Mouse (Mus musculus) frontal cortex, postnatal 10 days (tissue): ENCODE measurements around the gene Maff.

Experiments used
- DNase-seq, 2 experiments: peaks; one replicate each; pipeline ENCODE4 v3.0.0; 2022; ENCODE audit warnings: low spot score in 2 of 2, mixed read lengths in 1 of 2

Gene Maff

GRCm38 (mm10) chr15:79329979-79330363, 16.4 kb upstream of the Maff start:
- DNase-seq, result no peak

DNA sequence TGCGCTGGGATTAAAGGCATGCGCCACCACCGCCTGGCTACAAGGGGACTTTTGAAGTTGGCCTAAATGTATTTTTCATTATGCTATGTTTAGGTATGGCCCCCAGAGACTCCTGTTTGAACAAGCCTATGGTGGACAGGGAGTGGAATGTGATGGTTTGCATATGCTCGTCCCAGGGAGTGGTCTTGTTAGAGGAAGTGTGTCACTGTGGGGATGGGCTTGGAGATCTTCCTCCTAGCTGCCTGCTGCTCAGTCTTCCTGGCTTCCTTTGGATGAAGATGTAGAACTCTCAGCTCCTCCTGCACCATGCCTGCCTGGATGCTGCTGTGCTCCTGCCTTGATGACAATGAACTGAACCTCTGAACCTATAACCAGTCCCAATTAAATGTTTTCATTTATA, 15.9 kb upstream of the Maff start:
- no peak for DNase-seq

- no peak for DNase-seq
Measured at GRCm38 (mm10) chr15:79333409-79333808, 13.0 kb upstream of the Maff start.

DNA sequence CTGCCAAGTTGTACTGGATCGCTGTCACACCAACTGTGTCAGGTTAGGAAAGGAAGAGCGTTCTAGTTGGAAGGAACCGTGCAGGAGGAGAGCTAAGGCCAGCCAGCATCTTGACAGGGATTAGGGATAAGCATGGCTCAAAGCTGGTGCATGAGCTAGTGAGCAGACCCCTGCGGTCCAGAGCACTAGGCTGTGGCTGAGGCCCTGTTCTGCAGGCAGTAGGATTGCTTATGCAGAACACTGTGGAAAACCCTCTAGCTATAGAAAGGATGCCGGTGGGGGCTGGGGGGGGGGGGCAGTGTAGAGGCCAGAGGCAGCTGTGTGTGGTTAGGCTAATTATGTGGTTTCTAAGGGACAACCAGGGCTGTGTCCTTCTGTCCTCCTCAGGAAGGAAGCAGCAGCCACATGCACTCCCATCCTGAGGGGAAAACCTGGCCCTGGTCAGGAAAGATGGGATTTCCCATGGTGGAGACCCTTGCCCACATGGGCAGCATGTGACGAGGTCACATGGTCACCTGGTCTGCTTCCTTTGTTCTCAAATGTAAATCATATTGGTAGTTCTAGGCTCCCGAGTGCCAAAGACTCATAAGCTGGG, 11.3 kb upstream of the Maff start:
- no peak for DNase-seq

DNA sequence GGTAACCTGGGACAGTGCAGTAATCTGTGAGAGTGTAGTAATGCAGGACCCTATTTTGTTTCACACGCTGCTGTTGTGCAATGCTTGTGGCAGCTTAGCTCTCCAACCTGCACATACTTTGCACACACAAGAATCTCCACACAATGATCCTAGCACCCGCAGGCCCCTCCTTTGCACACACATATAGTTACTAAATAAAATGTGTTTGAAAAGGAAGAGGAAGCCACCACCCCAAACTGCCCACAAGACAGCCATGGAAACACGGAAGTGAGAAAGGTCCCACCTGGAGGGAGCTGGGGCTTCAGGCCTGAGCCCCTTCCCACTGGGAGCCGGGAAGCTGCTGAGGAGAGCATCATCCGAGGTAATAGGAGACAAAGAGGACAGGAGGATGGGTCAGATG, 7.4 kb upstream of the Maff start:
- DNase-seq, result no peak

DNA sequence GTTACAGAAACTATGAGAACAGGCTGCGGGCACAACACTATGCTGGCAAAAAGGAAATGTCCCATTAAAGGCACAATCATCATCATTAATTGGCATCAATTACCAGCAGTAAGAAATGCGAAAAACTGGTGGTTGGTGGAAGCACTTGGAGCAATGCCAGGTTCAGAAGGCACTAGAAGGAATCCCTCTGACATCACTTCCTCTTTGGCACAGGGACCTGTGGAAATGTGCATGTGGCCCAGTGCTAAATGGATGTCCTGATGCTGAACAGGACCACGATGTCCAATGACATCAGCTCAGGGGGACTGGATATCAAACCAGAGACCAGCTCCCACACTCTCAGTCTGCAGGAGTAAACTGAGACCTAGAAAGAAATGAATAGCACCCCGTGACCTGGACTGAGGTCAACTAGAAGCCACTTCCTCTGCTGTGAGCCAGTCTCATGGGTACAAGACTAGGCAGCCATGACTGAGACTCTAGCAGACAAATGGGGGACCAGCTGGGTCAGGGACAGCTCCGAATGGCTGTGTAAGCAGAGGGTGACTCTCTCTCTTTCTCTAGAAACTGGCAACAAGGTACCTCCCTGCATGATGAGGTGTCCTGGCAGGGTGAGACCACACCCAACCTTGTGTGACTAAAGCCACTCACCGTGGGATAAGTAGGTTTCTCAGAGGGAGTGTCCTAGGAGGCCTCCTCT, 3.6 kb upstream of the Maff start:
- no peak for DNase-seq

- no peak for DNase-seq
Measured at GRCm38 (mm10) chr15:79344627-79345026, 1.8 kb upstream of the Maff start.

- DNase-seq, result peak; percentile 85 to 90
Measured at GRCm38 (mm10) chr15:79347165-79347844, 884 bp downstream of the Maff start.

DNA sequence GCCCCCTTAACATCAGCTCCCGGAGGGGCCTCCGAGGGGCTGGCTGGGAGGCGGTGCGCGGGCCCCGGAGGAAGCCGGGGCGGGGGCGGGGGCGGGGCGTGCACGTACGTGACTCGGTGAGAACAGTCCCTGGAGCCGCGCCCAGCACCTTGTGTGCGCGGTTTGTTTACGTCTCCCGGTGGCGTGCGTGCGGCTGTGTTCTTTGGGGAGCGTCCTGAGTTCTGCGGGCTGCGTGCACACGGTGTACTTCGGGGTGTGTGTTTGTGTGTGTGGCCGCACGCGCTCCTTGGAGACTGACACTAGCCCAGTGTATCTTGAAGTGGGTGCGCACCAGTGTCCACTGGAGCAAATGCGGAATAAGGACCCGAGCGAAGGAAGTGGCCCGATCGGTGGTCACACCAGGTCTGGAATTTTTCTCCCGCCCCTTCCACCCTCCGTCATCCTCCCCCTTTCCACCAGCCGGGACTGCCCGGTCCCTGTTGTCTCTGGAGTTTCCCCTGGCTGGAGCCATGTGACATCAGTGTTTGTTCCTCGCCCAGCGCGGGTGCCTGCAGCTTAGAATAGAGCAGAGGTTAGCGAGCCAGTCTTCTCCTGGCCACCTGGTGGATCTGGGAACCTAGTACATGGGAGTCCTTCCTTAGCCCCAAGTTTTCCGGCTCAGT, 1.6 kb downstream of the Maff start:
- DNase-seq, result peak in 1 of 2 experiments; percentile 31

DNA sequence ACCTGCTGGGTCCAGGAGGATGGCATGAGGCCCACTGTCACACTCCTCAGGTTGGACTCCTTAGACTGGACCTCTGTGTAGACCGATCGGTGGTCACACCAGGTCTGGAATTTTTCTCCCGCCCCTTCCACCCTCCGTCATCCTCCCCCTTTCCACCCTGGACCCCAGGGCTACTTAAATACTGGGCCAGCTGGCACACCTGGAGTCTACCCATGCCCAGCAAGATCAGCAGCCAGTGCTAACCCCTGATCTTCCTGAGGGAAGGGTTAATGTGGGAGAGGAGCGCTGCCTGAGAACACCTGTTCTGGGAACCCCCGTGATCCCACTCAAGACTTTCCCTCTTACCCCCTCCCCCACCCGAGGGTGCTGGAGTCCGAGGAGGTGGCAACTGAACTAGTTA, 2.2 kb downstream of the Maff start:
- DNase-seq, result peak in 1 of 2 experiments; percentile 11

GRCm38 (mm10) chr15:79350866-79351265, 4.4 kb downstream of the Maff start:
- DNase-seq, result no peak

GRCm38 (mm10) chr15:79351331-79351767, 4.9 kb downstream of the Maff start:
- DNase-seq, result no peak

- DNase-seq, result no peak
Measured at GRCm38 (mm10) chr15:79352479-79352878, 6.1 kb downstream of the Maff start.

DNA sequence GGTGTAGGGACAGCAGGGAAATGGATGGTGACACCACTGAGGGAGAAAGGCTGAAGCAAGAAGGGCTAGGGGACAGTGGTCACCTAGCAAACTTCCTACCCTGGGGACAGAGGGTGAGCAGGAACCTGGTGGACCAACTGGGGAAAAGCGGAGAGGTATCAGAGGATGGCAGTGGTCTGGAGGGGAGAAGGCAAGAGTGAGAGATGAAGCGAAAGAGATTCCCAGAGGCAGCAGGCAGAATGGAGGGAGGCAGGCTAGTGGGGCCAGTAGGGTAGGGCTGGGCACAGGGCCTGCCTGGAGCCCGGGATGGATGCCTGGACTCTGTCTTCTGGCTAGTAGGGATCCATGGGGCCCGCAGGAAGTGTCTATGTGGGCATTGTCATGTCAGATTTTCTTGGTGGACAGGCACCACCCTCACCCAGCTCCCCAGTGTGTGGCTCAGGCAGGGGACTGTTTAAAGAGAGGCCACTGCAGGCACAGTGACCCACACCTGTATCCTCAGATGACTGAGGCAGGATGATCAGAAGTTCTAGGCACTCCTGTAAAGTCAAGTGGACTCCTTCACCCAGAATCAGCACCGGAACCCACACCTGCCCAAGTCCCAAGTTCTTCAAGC, 7.4 kb downstream of the Maff start:
- DNase-seq, result no peak

GRCm38 (mm10) chr15:79354619-79355018, 8.2 kb downstream of the Maff start:
- no peak for DNase-seq

- no peak for DNase-seq
Measured at GRCm38 (mm10) chr15:79356481-79356880, 10.1 kb downstream of the Maff start.

DNA sequence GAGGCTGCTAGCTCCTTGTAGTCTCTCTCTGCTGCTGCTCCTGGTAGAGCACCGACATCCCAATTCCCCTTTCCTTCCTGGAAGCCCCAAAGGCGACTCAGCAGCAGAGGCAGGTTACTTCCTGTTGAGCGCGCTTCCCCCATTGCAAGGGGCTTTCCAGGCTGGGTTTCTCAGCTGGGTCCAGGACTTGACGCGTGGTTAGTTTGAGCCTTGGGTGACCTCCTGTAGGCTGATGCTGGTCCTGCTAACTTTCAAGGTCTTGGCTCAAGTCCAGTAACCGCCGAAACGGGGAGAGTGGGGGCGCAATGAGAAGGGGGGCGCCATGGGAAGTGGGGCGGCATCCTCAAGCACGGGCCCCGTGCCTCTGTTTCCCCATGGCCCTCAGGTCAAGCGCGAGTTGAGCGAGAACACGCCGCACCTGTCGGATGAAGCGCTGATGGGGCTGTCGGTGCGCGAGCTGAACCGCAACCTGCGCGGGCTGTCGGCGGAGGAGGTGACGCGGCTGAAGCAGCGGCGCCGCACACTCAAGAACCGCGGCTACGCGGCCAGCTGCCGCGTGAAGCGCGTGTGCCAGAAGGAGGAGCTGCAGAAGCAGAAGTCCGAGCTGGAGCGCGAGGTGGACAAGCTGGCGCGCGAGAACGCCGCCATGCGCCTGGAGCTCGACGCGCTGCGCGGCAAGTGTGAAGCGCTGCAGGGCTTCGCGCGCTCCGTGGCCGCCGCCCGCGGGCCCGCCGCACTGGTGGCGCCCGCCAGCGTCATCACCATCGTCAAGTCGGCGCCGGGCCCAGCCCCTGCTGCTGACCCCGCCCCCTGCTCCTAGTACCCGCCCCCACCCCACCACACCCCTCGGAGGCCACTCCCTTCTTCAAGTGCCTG, 10.9 kb downstream of the Maff start:
- peak in 1 of 2 experiments; percentile 65 for DNase-seq

GRCm38 (mm10) chr15:79357974-79358690, 11.7 kb downstream of the Maff start:
- DNase-seq, result no peak

- no peak for DNase-seq
Measured at GRCm38 (mm10) chr15:79359954-79360353, 13.5 kb downstream of the Maff start.

DNA sequence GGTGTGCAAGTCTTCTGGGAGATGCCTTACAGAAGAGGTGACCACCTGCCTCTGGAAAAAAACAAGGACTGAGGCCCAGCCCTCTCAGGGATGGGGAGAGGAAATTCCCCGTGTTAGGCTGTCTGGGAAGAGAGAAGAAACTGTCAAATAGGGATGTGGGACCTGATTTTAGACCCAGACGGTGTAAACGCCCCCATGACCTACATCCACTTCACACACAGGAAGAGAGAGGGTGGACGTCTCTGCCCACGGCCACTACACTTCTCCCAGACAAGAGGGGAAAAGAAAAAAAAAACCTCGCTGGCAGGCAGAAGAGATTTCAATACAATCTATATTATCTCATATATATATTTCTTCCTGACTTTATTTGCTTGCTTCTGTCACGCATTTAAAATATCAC, 13.9 kb downstream of the Maff start:
- no peak for DNase-seq
